Mouse (Mus musculus): ENCODE results near the gene Zfp936. TPM values are rescaled to one million over a fixed set of nuclear protein-coding genes. Genes with fewer than 3 reads are reported as not detected.
"Not testable (repeated sequence)": the region's sequence is repeated elsewhere in the genome, so short reads cannot be mapped to it uniquely, and the experiment has no call there.

The Zfp936 gene
- total RNA-seq (2022), result not detected

DNA sequence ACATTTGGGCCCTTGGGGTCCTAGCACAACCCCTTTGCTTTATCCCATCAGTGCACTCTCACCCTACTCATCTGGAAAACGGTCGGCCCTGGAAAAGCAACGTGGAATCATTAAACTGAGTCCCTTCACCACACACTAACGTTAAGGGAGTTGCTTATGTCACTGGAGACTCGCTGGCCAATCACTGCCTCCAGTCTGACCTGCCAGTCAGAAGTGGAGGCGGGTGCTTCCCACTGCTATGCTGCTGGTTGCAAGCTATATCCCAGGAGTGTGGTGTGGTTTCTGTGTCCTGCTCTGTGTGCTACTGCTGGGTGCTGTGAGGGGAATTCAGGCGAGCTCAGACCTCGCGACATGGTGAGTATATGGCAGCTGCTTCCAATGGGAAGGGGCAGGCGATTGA is at the start of gene Zfp936:
Gene Zfp936 (plus strand): TSS at position 301 of the 400 bp plus-strand sequence.
- not testable (repeated sequence) for DNase-seq (ENCODE audit: low spot score in 2 of 2)

DNA sequence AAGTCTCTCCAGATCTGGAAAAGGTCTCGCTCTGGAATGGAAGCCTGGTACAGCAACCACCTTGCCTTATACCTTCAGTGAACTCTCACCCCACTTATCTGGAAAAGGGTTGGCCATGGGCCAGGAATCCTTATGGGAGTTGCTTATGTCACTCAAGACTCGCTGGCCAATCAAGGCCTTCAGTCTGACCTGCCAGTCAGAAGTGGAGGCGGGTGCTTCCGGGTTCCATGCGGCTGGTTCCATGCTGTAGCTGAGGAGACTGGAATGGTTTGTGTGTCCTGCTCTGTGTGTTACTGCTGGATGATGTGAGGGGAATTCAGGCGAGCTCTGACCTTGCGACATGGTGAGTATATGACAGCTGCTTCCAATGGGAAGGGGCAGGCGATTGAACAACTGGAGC is 36.2 kb upstream of the Zfp936 start:
- no peak for DNase-seq (ENCODE audit: low spot score in 2 of 2)

DNA sequence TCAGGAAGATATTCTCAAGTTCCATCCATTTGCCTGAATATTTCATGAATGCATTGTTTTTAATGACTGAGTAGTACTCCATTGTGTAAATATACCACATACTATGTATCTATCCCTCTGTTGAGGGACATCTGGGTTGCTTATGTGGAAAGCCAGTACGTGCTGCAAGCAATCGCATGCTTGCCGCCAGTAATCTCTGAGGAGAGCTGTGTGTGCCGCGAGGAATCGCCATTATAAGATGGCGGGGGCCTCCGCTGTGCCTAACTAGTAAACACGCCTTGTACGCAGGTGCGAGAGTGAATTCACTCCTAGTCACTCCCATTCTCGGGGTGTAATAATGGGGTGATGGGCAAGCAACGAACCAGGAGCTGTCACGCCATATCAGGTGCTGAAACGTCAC is 14.7 kb downstream of the Zfp936 start:
- not testable (repeated sequence) for DNase-seq (ENCODE audit: low spot score in 2 of 2)

DNA sequence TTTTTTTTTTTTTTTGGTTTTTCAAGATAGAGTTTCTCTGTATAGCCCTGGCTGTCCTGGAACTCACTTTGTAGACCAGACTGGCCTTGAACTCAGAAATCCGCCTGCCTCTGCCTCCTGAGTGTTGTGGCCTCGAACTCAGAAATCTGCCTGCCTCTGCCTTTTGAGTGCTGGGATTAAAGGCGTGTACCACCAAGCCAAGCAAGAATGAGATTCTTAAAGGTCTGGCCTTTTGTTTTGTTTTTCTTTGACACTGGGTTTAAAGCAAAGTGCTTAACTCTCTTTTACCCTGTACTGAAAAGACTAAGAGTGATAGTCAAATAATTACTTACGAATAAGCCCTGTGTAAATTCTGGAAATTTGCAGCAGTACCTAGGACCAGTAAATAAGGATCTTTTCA is 50.1 kb downstream of the Zfp936 start:
- not testable (repeated sequence) for DNase-seq (ENCODE audit: low spot score in 2 of 2)

DNA sequence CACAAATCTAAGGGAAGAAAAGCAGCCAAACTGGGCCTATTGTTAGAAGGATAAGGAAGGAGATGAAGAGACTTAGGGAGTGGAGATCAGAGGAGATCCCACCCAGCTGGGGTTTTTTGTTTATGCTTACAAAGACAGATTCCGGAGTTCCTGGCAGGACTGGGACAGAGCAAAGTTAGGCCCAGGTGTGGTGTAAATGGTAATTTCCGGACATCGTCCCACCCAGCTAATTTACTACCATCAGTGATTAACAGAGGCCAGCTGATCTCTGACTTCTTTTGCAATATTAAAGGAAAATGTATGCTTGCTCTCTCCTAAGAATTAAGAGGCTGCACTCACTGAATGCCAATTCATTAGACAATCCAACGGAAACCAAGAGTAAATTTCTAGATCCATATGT is 53.1 kb downstream of the Zfp936 start:
- not testable (repeated sequence) for DNase-seq (ENCODE audit: low spot score in 2 of 2)

DNA sequence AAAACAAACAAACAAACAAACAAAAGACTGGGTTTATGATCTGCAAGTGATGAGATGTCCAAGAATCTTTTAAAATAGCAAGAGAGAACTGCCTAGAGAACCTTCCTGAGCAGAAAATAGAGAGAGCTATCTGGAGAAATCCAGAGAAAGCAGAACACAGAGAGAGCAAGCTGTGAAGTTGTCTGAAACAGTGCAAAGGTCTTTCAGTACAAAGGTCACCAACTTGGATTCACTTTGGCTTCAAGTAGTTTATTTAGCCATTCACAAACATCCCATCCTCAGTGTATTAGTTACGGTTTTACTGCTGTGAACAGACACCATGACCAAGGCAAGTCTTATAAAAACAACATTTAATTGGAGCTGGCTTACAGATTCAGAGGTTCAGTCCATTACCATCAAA is 53.8 kb downstream of the Zfp936 start:
- not testable (repeated sequence) for DNase-seq (ENCODE audit: low spot score in 2 of 2)

DNA sequence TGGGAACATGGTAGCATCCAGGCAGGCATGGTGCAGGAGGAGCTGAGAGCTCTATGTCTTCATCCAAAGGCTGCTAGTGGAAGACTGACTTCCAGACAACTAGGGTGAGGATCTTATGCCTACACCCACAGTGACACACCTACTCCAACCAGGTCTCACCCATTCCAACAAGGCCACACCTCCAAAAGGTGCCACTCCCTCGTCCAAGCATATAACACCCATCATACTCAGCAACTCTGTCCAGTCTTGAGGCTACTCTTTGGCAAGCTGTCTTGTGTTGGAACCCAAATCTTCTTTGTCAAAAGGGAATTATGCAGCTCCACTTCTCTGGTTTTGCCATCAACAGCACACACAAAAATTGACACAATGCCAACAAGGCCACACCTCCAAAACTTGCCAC is 54.2 kb downstream of the Zfp936 start:
- not testable (repeated sequence) for DNase-seq (ENCODE audit: low spot score in 2 of 2)

DNA sequence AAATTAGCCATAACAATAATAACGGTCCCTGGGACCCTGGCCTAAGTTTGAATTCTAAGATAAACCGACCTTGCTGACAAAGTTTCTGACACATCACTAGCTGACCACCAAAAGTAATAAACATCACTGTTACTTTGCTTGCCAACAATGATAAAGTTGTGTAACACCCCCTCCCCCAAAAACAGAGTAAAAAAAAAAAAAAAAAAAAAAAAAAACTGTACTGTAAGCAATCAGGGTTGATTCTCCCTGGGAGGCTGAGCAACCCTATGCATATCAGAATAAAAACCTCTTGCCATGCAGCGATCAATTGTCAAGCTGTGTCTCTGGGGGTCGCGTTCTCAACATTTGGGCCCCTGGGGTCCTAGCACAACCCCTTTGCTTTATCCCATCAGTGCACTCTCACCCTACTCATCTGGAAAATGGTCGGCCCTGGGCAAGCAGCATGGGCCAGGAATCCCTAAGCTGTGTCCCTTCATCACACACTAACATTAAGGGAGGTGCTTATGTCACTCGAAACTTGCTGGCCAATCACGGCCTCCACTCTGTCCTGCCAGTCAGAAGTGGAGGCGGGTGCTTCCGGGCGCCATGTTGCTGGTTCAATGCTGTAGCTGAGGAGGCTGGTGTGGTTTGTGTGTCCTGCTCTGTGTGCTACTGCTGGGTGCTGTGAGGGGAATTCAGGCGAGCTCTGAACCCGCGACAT is 63.1 kb downstream of the Zfp936 start:
- DNase-seq (ENCODE audit: low spot score in 2 of 2), result no peak

DNA sequence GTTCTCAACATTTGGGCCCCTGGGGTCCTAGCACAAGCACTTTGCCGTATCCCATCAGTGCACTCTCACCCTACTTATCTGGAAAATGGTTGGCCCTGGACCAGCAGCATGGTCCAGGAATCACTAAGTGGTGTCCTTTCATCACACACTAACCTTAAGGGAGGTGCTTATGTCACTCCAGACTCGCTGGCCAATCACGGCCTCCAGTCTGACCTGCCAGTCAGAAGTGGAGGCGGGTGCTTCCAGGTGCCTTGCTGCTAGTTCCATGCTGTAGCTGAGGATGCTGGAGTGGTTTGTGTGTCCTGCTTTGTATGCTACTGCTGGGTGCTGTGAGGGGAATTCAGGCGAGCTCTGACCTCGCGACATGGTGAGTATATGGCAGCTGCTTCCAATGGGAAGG is 99.8 kb downstream of the Zfp936 start:
- DNase-seq (ENCODE audit: low spot score in 2 of 2), result not testable (repeated sequence)

Small RNA genes within 50 kb of the gene (microRNA-seq; reads per million reads assigned to microRNA genes)
- not detected for gene Gm22707

Other genes starting within 250 kb of the Zfp936 start
- under 1 TPM in 2 of 4 experiments, not detected in 2; 0.07 to 0.11 TPM for gene Gm2381, start 247.0 kb upstream of the Zfp936 start, total RNA-seq (2022)
- gene Vmn2r63, start 180.4 kb upstream of the Zfp936 start, total RNA-seq (2022), result not detected
- gene Gm9268, start 95.5 kb upstream of the Zfp936 start, total RNA-seq (2022), result not detected
- gene Zfp715, start 199.1 kb downstream of the Zfp936 start, total RNA-seq (2022), result 10 to 100 TPM in 2 of 4 experiments, 1 to 10 TPM in 2; 9.9 to 11.7 (median 10.6) TPM
- not detected for gene Siglecf, start 237.1 kb downstream of the Zfp936 start, total RNA-seq (2022)

All from gastrocnemius, adult 8-10 months (tissue).